Mouse (Mus musculus) urinary bladder, postnatal 4 days (tissue): ENCODE measurements around the gene Cxcl3.
"Not testable (repeated sequence)": the region's sequence is repeated elsewhere in the genome, so short reads cannot be mapped to it uniquely, and the experiment has no call there.

ENCODE experiments used
- DNase-seq, 2 experiments: peaks; one replicate each; pipeline ENCODE4 v3.0.0; 2021 to 2022; ENCODE audit warnings: low spot score in 2 of 2

Gene Cxcl3

GRCm38 (mm10) chr5:90790074-90790502 is 4.2 kb downstream of the Cxcl3 start:
- no peak for DNase-seq

GRCm38 (mm10) chr5:90794195-90794625 is 8.3 kb downstream of the Cxcl3 start, which contains the start of gene Cxcl15:
Gene Cxcl15 (plus strand): TSS chr5:90794534.
- no peak for DNase-seq

- not testable (repeated sequence) for DNase-seq
These were observed 9.5 kb downstream of the Cxcl3 start for GRCm38 (mm10) chr5:90795392-90795791.

- no peak for DNase-seq
These were observed 18.7 kb downstream of the Cxcl3 start for GRCm38 (mm10) chr5:90804574-90804973.

GRCm38 (mm10) chr5:90806050-90806449 is 20.1 kb downstream of the Cxcl3 start:
- no peak for DNase-seq

GRCm38 (mm10) chr5:90807176-90807950 is 21.5 kb downstream of the Cxcl3 start:
- no peak for DNase-seq

GRCm38 (mm10) chr5:90819756-90820155 is 33.9 kb downstream of the Cxcl3 start:
- DNase-seq = no peak

- no peak for DNase-seq
These were observed 46.4 kb downstream of the Cxcl3 start for GRCm38 (mm10) chr5:90832145-90832767.

- no peak for DNase-seq
These were observed 47.0 kb downstream of the Cxcl3 start for GRCm38 (mm10) chr5:90832768-90833388.

GRCm38 (mm10) chr5:90834436-90834835 is 48.5 kb downstream of the Cxcl3 start:
- DNase-seq = no peak

- no peak for DNase-seq
These were observed 52.7 kb downstream of the Cxcl3 start for GRCm38 (mm10) chr5:90838582-90838981.
